Mouse (Mus musculus): Measurements from ENCODE around the gene Il2rb.

DNA sequence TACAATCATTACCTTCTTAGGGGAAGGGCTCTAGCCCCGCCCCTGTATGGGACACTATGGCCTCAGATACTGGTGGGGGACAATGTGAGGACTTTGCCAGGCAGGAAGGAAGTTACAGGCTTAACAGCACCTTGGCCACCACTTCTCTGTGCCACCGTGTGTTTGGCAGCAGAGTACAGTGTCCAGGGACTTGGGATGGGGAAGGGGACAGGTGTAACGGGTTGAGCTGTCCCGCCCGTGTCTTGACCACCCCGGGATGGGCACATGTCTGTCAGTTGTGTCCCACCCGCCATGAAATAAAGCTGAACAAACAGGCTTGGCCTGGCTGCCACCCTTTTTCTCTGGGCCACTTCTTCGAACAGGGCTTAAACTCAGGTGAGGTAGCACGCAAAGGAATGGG lies 56.1 kb downstream of the Il2rb start:
- TF ChIP-seq GATA1 (IDR thresholded peaks at IDR 0.05; ENCODE audit: borderline replicate concordance, low read length) (no peak), FLI1 (IDR thresholded peaks at IDR 0.05; ENCODE audit: low read length) (no peak)

Measured in megakaryocyte, embryonic 14.5 days (primary cell).